Mouse (Mus musculus): Measurements from ENCODE around the gene Hivep2. TPM values are rescaled to one million over a fixed set of nuclear protein-coding genes. Genes with fewer than 3 reads are reported as not detected.

Hivep2 gene
- total RNA-seq, 1 experiment, result 2.3 TPM

DNA sequence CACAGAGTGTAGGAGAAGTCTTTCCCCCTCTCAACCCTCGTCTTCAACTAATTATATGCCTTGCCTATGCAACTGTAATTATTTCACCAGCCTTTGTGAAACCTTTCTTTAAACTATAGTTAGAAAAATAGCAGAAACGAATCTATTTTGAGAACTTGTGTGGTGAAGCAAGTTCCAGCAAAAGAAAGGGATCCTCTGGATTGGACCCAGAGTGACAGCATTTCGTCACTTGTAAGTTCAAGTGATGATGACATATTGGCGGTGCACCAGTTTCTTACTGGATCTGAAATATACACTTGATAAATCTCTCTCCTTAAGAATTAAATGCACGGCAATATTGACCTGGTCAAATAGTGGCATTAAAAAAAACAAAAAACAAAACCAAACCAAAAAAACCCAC is 136.1 kb downstream of the Hivep2 start:
- H3K27ac ChIP-seq (ENCODE audit: insufficient read depth, low read depth, low read length, poor library complexity, severe bottlenecking), result no peak overlapping the region
- TF ChIP-seq ZNF384 (IDR thresholded peaks at IDR 0.05; ENCODE audit: low read depth, low read length), result no peak
- no peak for TF ChIP-seq MAFK (IDR thresholded peaks at IDR 0.05; ENCODE audit: insufficient read depth, low read depth, low read length)
- no peak for TF ChIP-seq HCFC1 (IDR thresholded peaks at IDR 0.05; ENCODE audit: borderline replicate concordance, insufficient read depth, low read length)
- no peak for TF ChIP-seq CHD2 (IDR thresholded peaks at IDR 0.05; ENCODE audit: low read depth, low read length)
- TF ChIP-seq ZC3H11A (IDR thresholded peaks at IDR 0.05; ENCODE audit: borderline replicate concordance, low read depth, low read length), result no peak
- no peaks in the 10 kb centered on the region; the same call in 1 of the 2 replicates for H3K36me3 ChIP-seq (ENCODE audit: control insufficient read depth, insufficient read depth, low read length, poor library complexity, severe bottlenecking)
- H3K9ac ChIP-seq (ENCODE audit: insufficient read depth, low read depth, low read length, poor library complexity, severe bottlenecking), result no peak overlapping the region
- DNase-seq (ENCODE audit: low read depth, low spot score), result no peak
- H3K4me1 ChIP-seq (ENCODE audit: control insufficient read depth in 2 of 2, insufficient read depth in 2 of 2, low read length in 2 of 2, poor library complexity in 1 of 2), result no peaks in the 10 kb centered on the region
- no peaks in the 10 kb centered on the region for H3K9me3 ChIP-seq (ENCODE audit: control insufficient read depth, insufficient read depth, low read depth, low read length)
- no peak overlapping the region for H3K4me3 ChIP-seq (ENCODE audit: insufficient read depth in 1 of 2, low read depth in 1 of 2, low read length in 2 of 2, poor library complexity in 1 of 2, severe bottlenecking in 1 of 2)
- in situ Hi-C loops (cut with MboI; ENCODE audit: low sequenced_read_pairs in 2 of 2, unreplicated experiment in 2 of 2), result no loop called here

DNA sequence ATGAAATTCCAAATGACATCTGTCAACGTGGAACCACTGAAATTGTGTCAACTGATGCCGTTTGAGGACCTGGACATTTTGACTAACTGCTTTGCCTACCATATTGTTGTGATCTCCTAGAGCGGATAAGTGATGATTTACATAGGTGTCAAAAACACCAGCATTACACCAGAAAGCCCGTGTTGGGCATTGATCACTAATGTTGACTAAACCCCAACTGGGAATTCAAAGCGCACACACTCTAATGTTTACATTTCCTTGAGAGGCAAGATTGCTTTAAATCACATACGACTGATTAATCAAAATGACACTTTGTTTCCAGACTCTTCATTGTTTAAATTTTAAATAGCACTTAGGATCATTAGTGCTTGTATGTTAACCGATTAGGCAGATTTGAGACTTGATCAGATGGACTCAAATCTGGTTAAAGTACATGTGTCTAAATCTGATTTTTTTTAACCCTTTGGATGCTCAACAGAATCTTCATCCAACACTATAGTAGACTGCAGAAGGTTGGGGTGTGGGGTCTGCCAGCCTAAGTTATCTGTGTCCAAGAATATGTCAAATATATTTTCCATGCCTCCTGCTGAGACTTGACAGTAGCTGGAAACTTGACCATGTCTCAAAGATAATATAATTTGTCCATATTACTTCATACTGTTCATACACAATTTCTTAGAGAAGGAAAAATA is 142.3 kb downstream of the Hivep2 start:
- H3K27ac ChIP-seq (ENCODE audit: insufficient read depth, low read depth, low read length, poor library complexity, severe bottlenecking), result no peak overlapping the region
- H3K4me1 ChIP-seq (ENCODE audit: control insufficient read depth in 2 of 2, insufficient read depth in 2 of 2, low read length in 2 of 2, poor library complexity in 1 of 2), result no peaks in the 10 kb centered on the region
- H3K4me3 ChIP-seq (ENCODE audit: insufficient read depth in 1 of 2, low read depth in 1 of 2, low read length in 2 of 2, poor library complexity in 1 of 2, severe bottlenecking in 1 of 2), result no peak overlapping the region
- H3K9me3 ChIP-seq (ENCODE audit: control insufficient read depth, insufficient read depth, low read depth, low read length), result no peaks in the 10 kb centered on the region
- TF ChIP-seq ZNF384 (IDR thresholded peaks at IDR 0.05; ENCODE audit: low read depth, low read length) (no peak), HCFC1 (IDR thresholded peaks at IDR 0.05; ENCODE audit: borderline replicate concordance, insufficient read depth, low read length) (no peak), CHD2 (IDR thresholded peaks at IDR 0.05; ENCODE audit: low read depth, low read length) (no peak), ZC3H11A (IDR thresholded peaks at IDR 0.05; ENCODE audit: borderline replicate concordance, low read depth, low read length) (no peak), MAFK (IDR thresholded peaks at IDR 0.05; ENCODE audit: insufficient read depth, low read depth, low read length) (no peak)
- H3K9ac ChIP-seq (ENCODE audit: insufficient read depth, low read depth, low read length, poor library complexity, severe bottlenecking), result no peak overlapping the region
- in situ Hi-C loops (cut with MboI; ENCODE audit: low sequenced_read_pairs in 2 of 2, unreplicated experiment in 2 of 2), result no loop called here
- H3K36me3 ChIP-seq (ENCODE audit: control insufficient read depth, insufficient read depth, low read length, poor library complexity, severe bottlenecking), result no peaks in the 10 kb centered on the region
- no peak for DNase-seq (ENCODE audit: low read depth, low spot score)

DNA sequence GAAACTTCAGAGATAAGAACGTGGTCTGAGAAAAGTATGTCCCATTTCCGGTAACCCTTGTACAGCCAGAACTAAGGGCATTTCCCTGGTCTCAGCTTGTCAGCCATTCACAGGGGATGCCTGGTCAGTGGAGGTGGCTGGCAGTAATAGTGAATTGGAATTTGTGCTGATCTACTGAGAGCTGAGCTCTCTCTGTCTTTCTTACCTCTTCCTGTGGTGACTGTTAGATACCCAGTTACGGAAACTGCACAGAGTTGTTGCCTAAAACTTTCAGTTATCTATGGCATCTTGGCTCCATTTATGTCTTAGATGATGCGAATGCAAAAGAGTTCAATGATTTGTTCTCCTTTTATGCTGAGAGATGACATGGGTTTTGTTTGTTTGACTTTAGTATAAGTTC is 150.0 kb downstream of the Hivep2 start:
- TF ChIP-seq ZNF384 (IDR thresholded peaks at IDR 0.05; ENCODE audit: low read depth, low read length) (no peak), ZC3H11A (IDR thresholded peaks at IDR 0.05; ENCODE audit: borderline replicate concordance, low read depth, low read length) (no peak), HCFC1 (IDR thresholded peaks at IDR 0.05; ENCODE audit: borderline replicate concordance, insufficient read depth, low read length) (no peak), MAFK (IDR thresholded peaks at IDR 0.05; ENCODE audit: insufficient read depth, low read depth, low read length) (no peak), CHD2 (IDR thresholded peaks at IDR 0.05; ENCODE audit: low read depth, low read length) (no peak)
- no peak overlapping the region for H3K9ac ChIP-seq (ENCODE audit: insufficient read depth, low read depth, low read length, poor library complexity, severe bottlenecking)
- H3K4me1 ChIP-seq (ENCODE audit: control insufficient read depth in 2 of 2, insufficient read depth in 2 of 2, low read length in 2 of 2, poor library complexity in 1 of 2), result no peaks in the 10 kb centered on the region
- H3K27ac ChIP-seq (ENCODE audit: insufficient read depth, low read depth, low read length, poor library complexity, severe bottlenecking), result no peak overlapping the region
- no peak for DNase-seq (ENCODE audit: low read depth, low spot score)
- H3K9me3 ChIP-seq (ENCODE audit: control insufficient read depth, insufficient read depth, low read depth, low read length), result no peaks in the 10 kb centered on the region
- H3K4me3 ChIP-seq (ENCODE audit: insufficient read depth in 1 of 2, low read depth in 1 of 2, low read length in 2 of 2, poor library complexity in 1 of 2, severe bottlenecking in 1 of 2), result no peak overlapping the region
- no peaks in the 10 kb centered on the region for H3K36me3 ChIP-seq (ENCODE audit: control insufficient read depth, insufficient read depth, low read length, poor library complexity, severe bottlenecking)
- in situ Hi-C loops (cut with MboI; ENCODE audit: low sequenced_read_pairs in 2 of 2, unreplicated experiment in 2 of 2), result no loop called here

DNA sequence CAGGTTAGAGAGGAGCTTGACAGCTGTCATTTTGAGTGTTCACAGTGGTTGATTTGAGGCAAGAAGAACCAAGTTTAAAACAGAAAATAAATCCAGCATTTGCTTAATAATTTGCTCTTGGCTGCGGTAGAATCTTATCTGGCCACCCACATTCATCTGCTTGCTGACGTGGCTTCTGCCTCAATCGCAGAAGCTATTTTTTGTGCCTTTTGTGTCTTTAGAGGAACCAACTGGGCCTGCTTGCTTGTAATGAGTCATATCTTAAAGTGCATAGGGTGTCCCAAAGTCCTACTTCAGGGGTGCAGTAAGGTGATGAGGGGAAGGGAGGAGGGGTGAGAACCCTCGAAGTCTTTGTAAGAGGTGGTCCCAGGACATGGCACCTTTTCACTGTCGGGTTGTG is 151.1 kb downstream of the Hivep2 start:
- no peak for DNase-seq (ENCODE audit: low read depth, low spot score)
- H3K4me1 ChIP-seq (ENCODE audit: control insufficient read depth in 2 of 2, insufficient read depth in 2 of 2, low read length in 2 of 2, poor library complexity in 1 of 2), result no peaks in the 10 kb centered on the region
- TF ChIP-seq ZC3H11A (IDR thresholded peaks at IDR 0.05; ENCODE audit: borderline replicate concordance, low read depth, low read length), result no peak
- no peak for TF ChIP-seq ZNF384 (IDR thresholded peaks at IDR 0.05; ENCODE audit: low read depth, low read length)
- no peak for TF ChIP-seq MAFK (IDR thresholded peaks at IDR 0.05; ENCODE audit: insufficient read depth, low read depth, low read length)
- no peak for TF ChIP-seq CHD2 (IDR thresholded peaks at IDR 0.05; ENCODE audit: low read depth, low read length)
- TF ChIP-seq HCFC1 (IDR thresholded peaks at IDR 0.05; ENCODE audit: borderline replicate concordance, insufficient read depth, low read length), result no peak
- H3K4me3 ChIP-seq (ENCODE audit: insufficient read depth in 1 of 2, low read depth in 1 of 2, low read length in 2 of 2, poor library complexity in 1 of 2, severe bottlenecking in 1 of 2), result no peak overlapping the region
- no peak overlapping the region for H3K27ac ChIP-seq (ENCODE audit: insufficient read depth, low read depth, low read length, poor library complexity, severe bottlenecking)
- H3K9ac ChIP-seq (ENCODE audit: insufficient read depth, low read depth, low read length, poor library complexity, severe bottlenecking), result no peak overlapping the region
- no peaks in the 10 kb centered on the region for H3K9me3 ChIP-seq (ENCODE audit: control insufficient read depth, insufficient read depth, low read depth, low read length)
- in situ Hi-C loops (cut with MboI; ENCODE audit: low sequenced_read_pairs in 2 of 2, unreplicated experiment in 2 of 2), result no loop called here
- no peaks in the 10 kb centered on the region for H3K36me3 ChIP-seq (ENCODE audit: control insufficient read depth, insufficient read depth, low read length, poor library complexity, severe bottlenecking)

Data from ES-E14 (cell line).